Mouse (Mus musculus) adrenal gland (tissue): ENCODE results near the gene Vtn.

Source experiments
- intact Hi-C: fragments of 180-260 bp; cut with DNase I; formaldehyde crosslinking; loops from one replicate; pipeline ENCODE4 v1.15.1; 2025

Vtn gene

DNA sequence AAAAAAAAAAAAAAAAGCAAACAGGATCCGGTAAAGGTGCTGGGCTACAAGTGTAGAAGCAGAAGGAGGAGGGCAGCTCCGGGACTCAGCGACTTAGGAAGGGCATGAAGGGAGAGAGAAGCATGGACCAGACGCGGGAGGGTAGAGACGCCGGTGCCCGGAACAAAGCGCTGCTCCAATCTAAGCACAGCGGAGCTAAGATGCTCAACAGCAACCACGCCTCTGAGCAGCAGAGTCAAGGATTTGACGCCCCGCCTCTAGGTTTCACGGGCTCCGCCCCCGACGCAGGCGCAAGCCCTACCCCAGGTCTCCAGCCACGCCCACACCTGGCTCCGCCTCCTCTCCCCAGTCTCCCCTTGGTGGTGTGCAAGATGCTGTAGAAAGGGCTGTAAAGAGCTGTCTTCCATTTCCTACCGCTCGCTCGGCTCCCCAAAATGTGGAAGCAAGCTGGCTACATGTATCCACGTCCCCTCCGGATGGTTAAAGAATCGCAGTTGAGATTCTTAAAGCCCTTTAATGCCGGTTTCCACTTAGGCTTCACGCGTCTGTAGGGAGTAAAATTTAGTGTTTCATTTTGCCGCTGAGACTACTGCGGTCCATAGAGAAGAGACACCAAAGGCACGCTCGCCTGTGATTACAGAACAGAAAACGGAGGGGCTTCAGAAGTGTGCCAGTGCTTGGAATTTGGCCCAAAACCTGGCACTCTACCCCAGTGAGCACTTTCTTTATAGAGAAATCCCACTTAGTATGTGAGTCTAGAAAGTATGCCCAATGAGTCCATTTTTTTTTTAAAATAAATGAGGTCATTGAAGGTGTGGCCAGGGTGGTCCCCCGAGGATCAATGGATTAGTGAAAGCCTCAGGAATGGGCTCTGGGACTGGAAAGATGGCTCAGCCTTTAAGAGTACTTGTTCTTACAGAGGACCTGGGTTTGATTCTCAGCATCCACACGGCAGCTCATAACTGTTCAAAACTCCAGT lies 1.1 kb upstream of the Vtn start, which contains the start of gene Sarm1:
Gene Sarm1 (minus strand): TSS at position 211 of the 979 bp plus-strand sequence.
- intact Hi-C loops = no loop called here

DNA sequence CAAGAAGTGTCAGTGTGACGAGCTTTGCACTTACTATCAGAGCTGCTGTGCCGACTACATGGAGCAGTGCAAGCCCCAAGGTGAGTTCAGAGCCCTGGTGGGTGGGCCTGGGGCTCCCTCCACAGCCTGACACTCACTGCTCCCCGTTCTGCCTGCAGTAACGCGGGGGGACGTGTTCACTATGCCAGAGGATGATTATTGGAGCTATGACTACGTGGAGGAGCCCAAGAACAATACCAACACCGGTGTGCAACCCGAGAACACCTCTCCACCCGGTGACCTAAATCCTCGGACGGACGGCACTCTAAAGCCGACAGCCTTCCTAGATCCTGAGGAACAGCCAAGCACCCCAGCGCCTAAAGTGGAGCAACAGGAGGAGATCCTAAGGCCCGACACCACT lies 652 bp downstream of the Vtn start:
- intact Hi-C loops = no loop called here

DNA sequence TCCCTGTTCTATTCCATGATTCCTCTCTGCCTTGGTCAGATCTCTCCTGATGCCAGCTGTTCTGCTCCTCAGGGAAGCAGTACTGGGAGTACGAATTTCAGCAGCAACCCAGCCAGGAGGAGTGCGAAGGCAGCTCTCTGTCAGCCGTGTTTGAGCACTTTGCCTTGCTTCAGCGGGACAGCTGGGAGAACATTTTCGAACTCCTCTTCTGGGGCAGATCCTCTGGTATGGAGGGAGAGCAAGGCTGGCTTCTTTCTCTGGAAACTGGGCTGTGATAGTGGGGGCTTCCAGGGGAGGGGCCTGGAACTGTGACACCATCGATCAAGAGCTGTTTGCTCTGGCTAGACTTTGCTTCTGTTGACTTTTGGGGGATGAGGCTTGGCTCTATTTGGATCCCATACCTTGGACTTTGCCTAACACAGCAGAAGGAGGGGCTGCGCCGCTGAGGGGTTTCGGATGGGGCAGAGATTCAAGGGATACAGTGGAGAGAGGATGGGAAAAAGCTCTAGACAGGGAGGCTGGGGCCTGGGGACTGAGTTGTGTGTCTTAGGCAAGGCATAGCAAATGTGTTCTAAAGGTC lies 1.8 kb downstream of the Vtn start:
- intact Hi-C loops = no loop called here

DNA sequence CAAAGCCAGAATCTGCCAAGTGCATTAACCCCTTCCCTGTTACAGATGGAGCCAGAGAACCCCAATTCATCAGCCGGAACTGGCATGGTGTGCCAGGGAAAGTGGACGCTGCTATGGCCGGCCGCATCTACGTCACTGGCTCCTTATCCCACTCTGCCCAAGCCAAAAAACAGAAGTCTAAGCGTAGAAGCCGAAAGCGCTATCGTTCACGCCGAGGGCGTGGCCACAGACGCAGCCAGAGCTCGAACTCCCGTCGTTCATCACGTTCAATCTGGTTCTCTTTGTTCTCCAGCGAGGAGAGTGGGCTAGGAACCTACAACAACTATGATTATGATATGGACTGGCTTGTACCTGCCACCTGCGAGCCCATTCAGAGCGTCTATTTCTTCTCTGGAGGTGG lies 2.6 kb downstream of the Vtn start:
- intact Hi-C loops = no loop called here

DNA sequence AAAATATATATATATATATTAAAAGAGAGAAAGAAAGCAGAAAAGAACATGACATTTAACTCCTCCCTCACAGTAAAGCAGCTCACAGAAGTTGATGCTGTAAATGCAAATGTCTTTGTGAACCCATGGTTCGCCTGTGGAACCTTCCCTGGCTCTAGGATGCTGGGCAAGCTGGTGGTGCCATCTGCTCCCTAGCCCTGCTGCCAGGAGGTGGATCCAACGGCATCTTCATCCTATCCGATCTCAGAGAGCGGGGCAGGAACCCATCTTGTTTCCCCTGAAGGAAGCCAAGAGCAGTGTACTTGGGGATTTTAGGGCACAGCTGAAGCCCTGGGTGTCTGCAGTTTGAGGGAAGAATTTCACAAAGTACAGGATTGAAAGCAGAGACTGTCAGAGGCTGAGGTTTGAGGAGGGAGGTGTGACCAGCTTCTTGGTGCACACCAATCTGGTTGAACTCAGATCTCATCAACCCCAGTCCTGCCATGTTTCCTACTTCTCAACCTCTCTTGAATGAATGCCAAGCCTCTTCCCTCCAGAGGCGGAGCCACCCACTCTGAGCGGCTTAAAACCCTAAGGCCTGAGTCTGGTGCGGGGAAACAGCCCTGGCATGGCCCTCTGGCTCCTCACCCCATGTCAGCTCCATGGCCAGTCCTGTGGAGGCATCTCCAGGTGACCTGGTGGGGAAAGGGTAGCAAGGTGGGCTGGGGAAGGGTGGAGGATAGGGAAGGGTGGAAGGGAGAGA lies 4.2 kb downstream of the Vtn start, which contains the start of gene Sebox:
Gene Sebox (plus strand): TSS at position 539 of the 742 bp plus-strand sequence.
- intact Hi-C loops = no loop called here

DNA sequence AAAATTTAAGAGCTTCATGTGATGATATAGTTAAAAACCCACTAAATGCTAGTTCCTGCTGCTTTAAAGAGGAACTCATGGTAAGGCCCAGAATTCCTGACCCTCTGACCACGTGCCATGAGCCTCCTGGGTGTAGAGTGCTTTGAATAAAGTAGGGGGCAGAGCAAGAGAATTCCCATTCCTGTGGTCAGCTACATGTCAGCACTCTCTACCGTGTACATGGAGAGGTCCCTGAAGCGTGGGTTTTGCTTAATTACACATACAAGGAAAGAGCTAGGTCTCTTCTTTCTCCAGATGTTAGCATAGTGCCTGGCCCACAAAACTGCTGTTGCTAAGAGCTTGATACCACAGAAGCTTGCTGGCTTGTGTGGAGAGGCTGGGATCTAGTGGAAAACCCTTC lies 6.5 kb downstream of the Vtn start:
- intact Hi-C loops = loop anchor here (5.0 kb wide), 1 partner anchor 48 kb away; no protein-coding TSS in a partner anchor

DNA sequence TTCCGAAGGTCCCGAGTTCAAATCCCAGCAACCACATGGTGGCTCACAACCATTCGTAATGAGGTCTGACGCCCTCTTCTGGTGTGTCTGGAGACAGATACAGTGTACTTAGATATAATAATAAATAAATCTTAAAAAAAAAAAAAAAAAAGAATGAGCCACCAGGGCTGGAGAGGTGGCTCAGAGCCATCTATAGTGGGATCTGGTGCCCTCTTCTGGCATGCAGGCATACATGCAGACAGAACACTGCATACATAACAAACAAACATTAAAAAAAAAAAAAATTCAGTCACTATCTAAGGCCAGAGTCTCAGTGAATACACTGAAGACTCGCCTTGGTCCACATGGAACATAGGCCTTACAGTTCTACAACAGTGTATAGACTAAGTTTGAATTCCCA lies 10.3 kb downstream of the Vtn start:
- intact Hi-C loops = loop anchor here (5.0 kb wide), 1 partner anchor 52 kb away; no protein-coding TSS in a partner anchor

DNA sequence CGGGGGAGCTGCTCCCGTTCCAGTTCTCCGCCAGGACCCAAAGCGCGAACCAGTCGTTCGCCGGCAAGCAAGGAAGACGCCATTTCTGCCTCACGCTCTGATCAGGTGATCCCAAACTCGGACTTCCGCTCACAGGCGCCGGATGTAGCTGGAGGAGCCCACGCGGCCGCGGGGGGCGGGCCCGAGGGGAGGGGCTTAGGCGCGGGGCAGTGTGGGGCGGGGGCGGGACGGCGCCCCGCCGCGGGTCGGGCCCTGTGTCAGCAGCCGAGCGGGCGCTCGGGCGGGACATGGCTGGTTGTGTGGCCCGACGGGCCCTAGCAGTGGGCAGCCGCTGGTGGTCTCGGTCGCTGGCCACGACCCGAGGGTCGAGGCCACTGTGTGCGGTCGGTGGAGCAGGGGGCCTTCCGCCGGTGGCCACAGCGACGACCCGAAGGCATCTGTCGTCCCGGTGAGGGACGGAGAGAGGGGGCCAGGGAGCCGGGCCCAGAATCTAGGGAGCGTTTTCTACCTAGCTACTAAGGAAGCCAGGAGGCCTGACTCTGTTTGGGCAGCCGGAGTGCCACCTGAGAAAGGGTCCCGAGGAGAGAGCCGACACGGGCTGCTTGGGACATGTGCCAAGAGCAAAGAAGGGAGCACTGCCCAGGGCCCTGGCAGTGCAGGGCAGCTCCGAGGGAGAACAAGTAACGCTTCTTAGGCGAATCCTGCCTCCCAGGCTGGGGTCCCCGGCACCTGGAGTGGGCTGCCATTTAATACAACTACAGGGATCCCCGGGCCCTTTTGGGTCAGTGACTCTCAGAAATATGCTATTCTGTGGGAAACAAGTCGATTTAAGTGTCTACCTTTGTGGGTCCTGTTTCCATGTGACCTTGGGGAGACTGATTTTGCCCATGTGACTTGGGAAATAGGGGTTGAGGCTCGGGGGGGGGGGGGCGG lies 13.4 kb downstream of the Vtn start, which contains the start of the genes Tmem199 and Poldip2:
Gene Tmem199 (minus strand): TSS at position 148 of the 933 bp plus-strand sequence.
Gene Poldip2 (plus strand): TSS at position 169 of the 933 bp plus-strand sequence.
- intact Hi-C loops = no loop called here

DNA sequence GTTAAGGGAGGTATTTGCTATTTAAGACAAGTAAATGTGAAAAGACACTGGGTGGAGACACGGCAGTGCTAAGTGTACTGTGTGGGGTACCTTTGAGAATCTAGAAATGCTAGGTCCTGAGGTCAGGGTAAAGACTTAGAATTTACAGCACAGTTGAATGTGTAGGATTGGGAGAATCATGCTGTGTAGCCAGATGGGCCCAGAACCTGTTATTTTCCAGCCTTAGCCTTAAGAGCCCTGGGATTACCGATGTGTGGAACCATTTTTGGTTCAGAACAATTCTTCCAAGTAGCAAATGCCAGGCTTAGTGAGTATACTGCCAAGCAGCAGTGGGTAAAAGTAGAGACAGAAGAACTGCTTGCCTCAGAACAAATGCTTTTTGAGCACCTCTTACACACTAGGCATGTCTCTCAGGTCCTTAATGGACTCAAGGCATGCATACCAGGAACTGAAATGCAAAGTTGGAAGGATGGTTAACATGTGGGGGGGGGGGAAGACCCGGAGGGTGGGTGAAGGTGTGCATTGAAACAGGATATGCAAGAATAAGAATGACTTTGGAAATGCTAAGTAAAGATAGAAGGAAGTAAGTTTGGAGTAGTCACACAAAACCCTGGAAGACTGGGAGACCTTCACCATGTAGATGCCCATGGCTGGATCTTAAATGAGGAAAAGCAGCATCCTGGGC lies 14.4 kb downstream of the Vtn start:
- intact Hi-C loops = no loop called here

DNA sequence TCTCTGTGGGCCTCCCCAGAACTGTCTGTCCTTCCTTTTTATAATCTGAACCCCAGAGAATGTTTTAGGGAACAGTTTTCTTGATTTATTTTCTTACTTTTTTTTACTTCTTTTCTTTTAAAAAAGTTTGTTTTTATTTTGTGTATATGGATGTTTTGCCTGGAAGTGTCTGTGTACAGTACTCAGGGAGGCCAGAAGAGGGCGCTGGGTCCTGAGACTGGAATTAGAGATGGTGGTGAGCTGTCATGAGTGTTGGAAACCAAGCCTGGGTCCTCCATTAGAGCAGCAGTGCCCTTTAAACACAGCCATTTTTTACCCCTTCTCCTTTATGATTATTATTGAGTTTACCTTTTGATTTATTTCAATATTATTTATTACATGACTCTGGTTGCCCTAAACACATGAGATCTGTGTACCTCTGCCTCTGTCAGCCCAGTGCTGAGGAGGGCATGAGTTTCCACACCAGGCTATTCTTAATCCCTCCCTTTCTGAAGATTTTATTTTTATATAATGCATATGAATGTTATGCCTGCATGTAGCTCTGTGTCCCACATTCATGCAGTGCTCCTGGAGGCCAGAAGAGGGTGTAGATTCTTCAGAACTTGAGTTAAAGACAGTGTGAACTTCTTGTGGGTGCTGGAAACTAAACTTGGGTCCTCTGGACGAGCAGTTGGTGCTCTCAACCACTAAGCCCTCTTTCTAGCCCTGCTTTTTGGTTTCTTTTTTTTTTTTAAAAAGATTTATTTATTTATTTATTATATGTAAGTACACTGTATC lies 16.8 kb downstream of the Vtn start:
- intact Hi-C loops = no loop called here

DNA sequence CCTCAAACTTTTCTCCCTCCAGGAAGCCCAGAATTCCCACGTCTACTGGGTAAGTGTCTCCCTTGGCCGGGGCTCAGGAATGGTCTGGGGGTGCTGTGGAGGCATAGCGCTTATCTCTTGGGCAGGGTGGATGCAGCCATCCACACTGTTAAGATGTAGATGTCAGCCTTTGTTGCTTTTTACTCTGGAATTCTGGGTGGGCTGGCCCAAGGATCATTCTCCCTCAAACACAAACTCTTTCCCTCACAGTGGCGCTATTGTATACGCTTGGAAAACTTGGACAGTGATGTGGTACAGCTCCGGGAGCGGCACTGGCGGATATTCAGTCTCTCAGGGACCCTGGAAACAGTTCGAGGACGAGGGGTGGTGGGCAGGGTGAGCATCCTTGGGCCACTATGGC lies 20.0 kb downstream of the Vtn start:
- intact Hi-C loops = no loop called here

DNA sequence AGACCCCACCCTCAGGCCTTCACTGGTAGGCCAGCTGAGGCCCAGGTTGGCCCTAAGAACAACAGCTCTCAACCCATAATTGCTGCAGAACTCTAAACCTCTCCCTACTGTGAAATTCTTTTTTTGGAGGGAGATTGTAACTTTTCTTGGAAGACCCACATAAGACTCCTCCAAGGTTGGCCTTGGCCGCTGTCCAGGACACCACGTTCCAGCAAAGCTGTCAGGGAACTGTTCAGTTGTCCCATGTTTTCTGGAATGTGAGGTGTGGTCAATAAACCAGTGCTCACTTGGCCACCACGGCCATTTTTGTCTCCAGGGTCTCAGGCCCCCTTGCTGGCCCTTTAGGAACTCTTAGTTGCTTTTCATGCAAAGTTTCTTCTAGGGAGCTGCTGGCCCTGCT lies 23.0 kb downstream of the Vtn start:
- intact Hi-C loops = no loop called here

DNA sequence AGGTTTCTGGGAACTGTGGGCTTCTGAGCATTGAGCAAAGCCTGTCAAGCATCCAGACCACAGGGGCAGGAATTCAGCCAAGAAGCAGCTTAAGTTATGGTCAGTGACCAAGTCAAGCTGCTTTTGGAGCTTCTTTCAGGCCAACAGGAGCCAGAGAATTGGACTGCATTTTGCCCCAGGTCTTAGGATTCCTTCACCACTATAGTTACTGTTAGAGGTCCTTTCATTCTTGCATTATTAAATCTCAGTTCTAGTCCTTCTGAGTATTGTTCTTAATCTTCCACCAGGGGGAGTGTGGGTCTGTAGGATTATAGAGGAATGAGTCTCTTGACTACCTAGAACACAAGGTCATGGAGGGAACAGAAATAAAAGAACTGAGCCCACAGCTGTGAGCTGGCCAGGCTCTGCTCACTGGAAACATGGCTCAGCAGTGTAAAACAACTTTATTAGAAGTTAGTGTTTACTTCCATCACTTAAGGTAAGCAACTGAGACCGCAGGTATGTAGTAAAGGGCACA lies 23.6 kb downstream of the Vtn start:
- intact Hi-C loops = no loop called here

DNA sequence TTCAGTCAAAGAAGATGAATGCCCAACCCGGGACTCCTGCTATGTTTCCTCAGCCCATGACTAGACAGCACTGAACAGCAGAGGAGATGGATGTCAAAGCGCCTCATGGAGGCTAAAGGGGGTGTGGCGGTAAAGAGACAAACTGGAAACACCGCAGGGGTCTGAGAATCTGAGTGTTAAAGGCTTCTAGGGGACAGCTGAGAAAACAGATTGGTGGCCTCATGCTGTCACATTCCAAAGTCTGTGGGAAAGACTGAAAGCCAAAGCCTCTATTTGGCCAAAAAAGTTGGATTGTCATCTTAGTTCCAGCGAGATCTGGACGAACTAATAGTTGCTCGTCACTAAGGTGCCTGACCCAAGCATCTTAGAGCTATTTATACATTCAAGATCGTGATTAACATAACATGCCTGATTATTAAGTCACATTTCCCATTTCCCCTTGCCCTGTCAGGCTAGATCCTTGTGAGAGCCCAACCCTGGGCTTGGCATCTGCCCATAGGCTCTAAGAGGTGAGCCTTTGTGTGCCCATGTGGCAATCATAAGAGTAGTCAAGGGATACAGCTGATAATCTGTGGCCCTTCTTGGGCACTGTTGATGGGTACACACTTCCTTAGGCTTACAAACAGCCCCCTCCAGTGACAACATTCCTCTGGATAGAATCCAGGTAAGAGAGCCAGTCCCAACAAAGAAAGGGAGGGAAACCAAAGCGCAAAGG lies 24.5 kb downstream of the Vtn start:
- intact Hi-C loops = no loop called here

DNA sequence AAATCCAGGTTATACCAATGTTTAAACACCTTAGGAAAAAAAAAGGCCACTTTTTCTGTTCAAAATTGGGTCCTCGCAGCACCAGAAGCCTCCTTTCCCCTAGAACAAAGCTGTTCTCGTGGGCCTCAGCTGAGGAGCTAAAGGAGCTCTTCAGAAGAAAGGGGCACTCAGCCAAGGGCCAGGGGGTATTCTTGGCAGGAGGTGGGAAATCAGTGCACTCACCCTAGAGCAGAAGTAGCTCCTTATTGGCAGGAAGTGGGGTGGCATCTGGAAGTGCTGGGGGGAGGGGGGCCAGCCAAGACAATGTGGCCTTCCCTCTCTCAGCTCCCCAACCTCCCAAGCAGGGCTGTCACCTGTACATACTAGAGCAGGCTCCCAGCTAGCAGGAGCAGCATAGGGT lies 25.9 kb downstream of the Vtn start:
- intact Hi-C loops = no loop called here

DNA sequence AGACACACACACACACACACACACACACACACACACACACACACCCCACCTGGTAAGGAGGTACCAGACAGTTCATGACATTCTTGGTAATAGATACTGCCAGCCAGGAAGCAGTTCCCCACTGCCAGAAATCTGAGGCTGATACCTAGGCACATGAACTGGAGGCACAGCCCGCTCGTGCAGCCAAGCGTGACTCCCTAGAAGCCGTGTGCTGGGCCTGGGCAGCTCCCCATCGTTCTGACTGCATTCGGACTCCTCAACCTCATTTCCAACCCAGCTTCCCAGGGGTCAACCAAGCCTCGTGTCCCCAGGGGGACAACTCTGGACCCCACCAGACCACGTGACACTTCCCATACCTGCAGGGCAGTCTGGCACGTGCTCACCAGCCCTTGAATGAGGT lies 29.8 kb downstream of the Vtn start:
- intact Hi-C loops = no loop called here

DNA sequence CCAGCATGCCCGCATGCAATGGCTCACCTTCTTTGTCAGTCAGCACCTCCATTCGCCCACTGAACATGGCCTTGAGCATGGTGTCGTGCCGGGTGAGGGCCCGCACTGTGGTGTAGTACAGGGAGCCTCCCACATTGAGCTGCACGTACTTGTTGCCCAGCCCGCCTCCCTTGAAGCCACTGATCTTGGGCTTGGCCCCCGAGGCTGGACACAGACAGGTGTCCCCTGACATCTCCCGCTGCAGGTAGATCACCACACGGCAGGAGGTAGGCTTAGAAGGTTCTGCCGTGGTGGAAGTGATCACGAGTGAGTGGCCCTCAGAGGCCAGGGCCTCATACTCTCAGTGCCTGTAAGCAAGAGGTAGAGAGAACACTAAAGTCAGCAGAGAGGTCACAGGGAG lies 31.1 kb downstream of the Vtn start:
- intact Hi-C loops = no loop called here

DNA sequence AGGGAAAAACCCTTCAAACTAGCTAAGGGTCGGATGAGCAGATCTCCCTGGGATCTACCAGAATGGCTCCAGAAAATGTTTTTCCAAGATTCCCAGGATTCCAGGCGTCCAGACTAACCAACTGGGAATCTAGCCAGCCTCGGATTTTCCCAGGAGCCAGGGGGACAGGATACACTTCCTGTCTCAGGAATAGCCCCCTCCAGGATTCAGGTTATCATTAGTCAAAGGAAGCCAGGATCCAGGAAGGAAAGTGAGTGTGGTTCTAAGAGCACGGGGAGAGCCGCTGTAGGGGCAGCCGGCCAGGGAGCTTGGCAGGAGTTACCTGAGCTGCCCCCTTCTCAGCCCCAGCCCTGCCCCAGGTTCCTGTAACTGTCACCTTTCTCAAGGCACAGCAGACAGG lies 32.2 kb downstream of the Vtn start:
- intact Hi-C loops = no loop called here
